Mouse (Mus musculus): Measurements from ENCODE around the gene Fbxl16. TPM values are rescaled to one million over a fixed set of nuclear protein-coding genes. Genes with fewer than 3 reads are reported as not detected.
A peak's percentile ranks its signal among the peaks of the same experiment; 100 is the strongest.

Gene Fbxl16
- polyA plus RNA-seq, 1 experiment from 2014 or later: 0.43 TPM

GRCm38 (mm10) chr17:25837076-25837410 lies 28.2 kb downstream of the Fbxl16 start, which contains the start of gene Rhbdl1:
Gene Rhbdl1, minus strand, starts transcription at chr17:25837295.
- H3K36me3 ChIP-seq (ENCODE audit: insufficient read depth, low read length): peaks cover 8% of the 10 kb centered on the region; the same call in 1 of the 2 replicates
- WGBS: under 1% methylated on average over 22 of the region's 29 CpGs
- peaks cover 28% of the 10 kb centered on the region for H3K4me1 ChIP-seq (ENCODE audit: insufficient read depth, low read depth, low read length)
- TF ChIP-seq EP300 (IDR thresholded peaks at IDR 0.05): no peak
- TF ChIP-seq CTCF (IDR thresholded peaks at IDR 0.05): no peak
- H3K27me3 ChIP-seq (replicated peaks; ENCODE audit: insufficient read depth, low read length): no peaks in the 10 kb centered on the region
- DNase-seq (ENCODE audit: low spot score): peak; percentile 62
- no peaks in the 10 kb centered on the region for H3K9me3 ChIP-seq (ENCODE audit: low read length)
- H3K27ac ChIP-seq (ENCODE audit: low read length): no peak within 1 kb of the TSS
- no peak within 1 kb of the TSS for H3K9ac ChIP-seq (replicated peaks; ENCODE audit: low read depth)
- peak within 1 kb of the TSS; percentile 31; the same call in 1 of the 2 replicates for H3K4me3 ChIP-seq (ENCODE audit: low read depth, low read length)
- no peak for ATAC-seq
- peak within 1 kb of the TSS; percentile 68 for H3K4me2 ChIP-seq (replicated peaks; ENCODE audit: low read depth, low read length)

GRCm38 (mm10) chr17:25837533-25837932 lies 28.6 kb downstream of the Fbxl16 start:
- Histone ChIP-seq H3K27me3 (replicated peaks; ENCODE audit: insufficient read depth, low read length) (no peaks in the 10 kb centered on the region), H3K4me3 (ENCODE audit: low read depth, low read length) (no peak overlapping the region), H3K9ac (replicated peaks; ENCODE audit: low read depth) (no peak overlapping the region), H3K36me3 (ENCODE audit: insufficient read depth, low read length) (peaks cover 13% of the 10 kb centered on the region; the same call in 1 of the 2 replicates), H3K9me3 (ENCODE audit: low read length) (no peaks in the 10 kb centered on the region), H3K27ac (ENCODE audit: low read length) (no peak overlapping the region), H3K4me1 (ENCODE audit: insufficient read depth, low read depth, low read length) (peaks cover 25% of the 10 kb centered on the region), H3K4me2 (replicated peaks; ENCODE audit: low read depth, low read length) (no peak overlapping the region)
- DNase-seq (ENCODE audit: low spot score): no peak
- WGBS: 44% methylated on average over 3 of the region's 3 CpGs
- ATAC-seq: no peak
- no peak for TF ChIP-seq CTCF (IDR thresholded peaks at IDR 0.05)
- TF ChIP-seq EP300 (IDR thresholded peaks at IDR 0.05): no peak

- Histone ChIP-seq H3K4me1 (ENCODE audit: insufficient read depth, low read depth, low read length) (peaks cover 26% of the 10 kb centered on the region), H3K9ac (replicated peaks; ENCODE audit: low read depth) (no peak overlapping the region), H3K27ac (ENCODE audit: low read length) (no peak overlapping the region), H3K27me3 (replicated peaks; ENCODE audit: insufficient read depth, low read length) (no peaks in the 10 kb centered on the region), H3K4me2 (replicated peaks; ENCODE audit: low read depth, low read length) (no peak overlapping the region), H3K4me3 (ENCODE audit: low read depth, low read length) (no peak overlapping the region), H3K9me3 (ENCODE audit: low read length) (no peaks in the 10 kb centered on the region), H3K36me3 (ENCODE audit: insufficient read depth, low read length) (peaks cover 13% of the 10 kb centered on the region; the same call in 1 of the 2 replicates)
- WGBS: 88% methylated on average over 4 of the region's 4 CpGs
- ATAC-seq (no peak), DNase-seq (ENCODE audit: low spot score) (no peak)
- TF ChIP-seq EP300 (IDR thresholded peaks at IDR 0.05) (no peak), CTCF (IDR thresholded peaks at IDR 0.05) (no peak)
Measured at GRCm38 (mm10) chr17:25838904-25839303, 30.0 kb downstream of the Fbxl16 start.

GRCm38 (mm10) chr17:25839455-25840235 lies 30.8 kb downstream of the Fbxl16 start:
- Histone ChIP-seq H3K27ac (ENCODE audit: low read length) (no peak overlapping the region), H3K9me3 (ENCODE audit: low read length) (no peaks in the 10 kb centered on the region), H3K27me3 (replicated peaks; ENCODE audit: insufficient read depth, low read length) (no peaks in the 10 kb centered on the region), H3K4me1 (ENCODE audit: insufficient read depth, low read depth, low read length) (peaks cover 18% of the 10 kb centered on the region; the same call in 1 of the 2 replicates), H3K9ac (replicated peaks; ENCODE audit: low read depth) (no peak overlapping the region), H3K36me3 (ENCODE audit: insufficient read depth, low read length) (peaks cover 13% of the 10 kb centered on the region; the same call in 1 of the 2 replicates), H3K4me3 (ENCODE audit: low read depth, low read length) (no peak overlapping the region), H3K4me2 (replicated peaks; ENCODE audit: low read depth, low read length) (no peak overlapping the region)
- 84% methylated on average over 14 of the region's 14 CpGs for WGBS
- ATAC-seq: no peak
- TF ChIP-seq CTCF (IDR thresholded peaks at IDR 0.05): no peak
- TF ChIP-seq EP300 (IDR thresholded peaks at IDR 0.05): no peak
- no peak for DNase-seq (ENCODE audit: low spot score)

- WGBS: 95% methylated on average over 6 of the region's 6 CpGs
- H3K4me2 ChIP-seq (replicated peaks; ENCODE audit: low read depth, low read length): no peak overlapping the region
- no peaks in the 10 kb centered on the region for H3K9me3 ChIP-seq (ENCODE audit: low read length)
- no peak for TF ChIP-seq CTCF (IDR thresholded peaks at IDR 0.05)
- TF ChIP-seq EP300 (IDR thresholded peaks at IDR 0.05): no peak
- no peak for ATAC-seq
- no peaks in the 10 kb centered on the region for H3K27me3 ChIP-seq (replicated peaks; ENCODE audit: insufficient read depth, low read length)
- H3K4me3 ChIP-seq (ENCODE audit: low read depth, low read length): no peak overlapping the region
- H3K9ac ChIP-seq (replicated peaks; ENCODE audit: low read depth): no peak overlapping the region
- H3K36me3 ChIP-seq (ENCODE audit: insufficient read depth, low read length): peaks cover 13% of the 10 kb centered on the region; the same call in 1 of the 2 replicates
- peaks cover 14% of the 10 kb centered on the region; the same call in 1 of the 2 replicates for H3K4me1 ChIP-seq (ENCODE audit: insufficient read depth, low read depth, low read length)
- no peak for DNase-seq (ENCODE audit: low spot score)
- no peak overlapping the region for H3K27ac ChIP-seq (ENCODE audit: low read length)
Measured at GRCm38 (mm10) chr17:25840519-25840918, 31.6 kb downstream of the Fbxl16 start.

GRCm38 (mm10) chr17:25841117-25841880 lies 32.4 kb downstream of the Fbxl16 start, which contains the start of gene Gm20683:
Gene Gm20683, minus strand, starts transcription at chr17:25841763.
- no peak for TF ChIP-seq CTCF (IDR thresholded peaks at IDR 0.05)
- no peak for TF ChIP-seq EP300 (IDR thresholded peaks at IDR 0.05)
- H3K4me1 ChIP-seq (ENCODE audit: insufficient read depth, low read depth, low read length): peaks cover 14% of the 10 kb centered on the region; the same call in 1 of the 2 replicates

More at GRCm38 (mm10) chr17:25841117-25841880, 32.4 kb downstream of the Fbxl16 start, which contains the start of gene Gm20683:
- DNase-seq (ENCODE audit: low spot score) (no peak), ATAC-seq (no peak)
- Histone ChIP-seq H3K27ac (ENCODE audit: low read length) (no peak within 1 kb of the TSS), H3K9ac (replicated peaks; ENCODE audit: low read depth) (no peak within 1 kb of the TSS), H3K27me3 (replicated peaks; ENCODE audit: insufficient read depth, low read length) (no peaks in the 10 kb centered on the region), H3K4me2 (replicated peaks; ENCODE audit: low read depth, low read length) (no peak within 1 kb of the TSS), H3K4me3 (ENCODE audit: low read depth, low read length) (no peak within 1 kb of the TSS), H3K9me3 (ENCODE audit: low read length) (no peaks in the 10 kb centered on the region), H3K36me3 (ENCODE audit: insufficient read depth, low read length) (peaks cover 13% of the 10 kb centered on the region; the same call in 1 of the 2 replicates)
- 93% methylated on average over 18 of the region's 22 CpGs for whole genome bisulfite sequencing

Data from lung, postnatal 0 days (tissue).